In the genomic region with DNA sequence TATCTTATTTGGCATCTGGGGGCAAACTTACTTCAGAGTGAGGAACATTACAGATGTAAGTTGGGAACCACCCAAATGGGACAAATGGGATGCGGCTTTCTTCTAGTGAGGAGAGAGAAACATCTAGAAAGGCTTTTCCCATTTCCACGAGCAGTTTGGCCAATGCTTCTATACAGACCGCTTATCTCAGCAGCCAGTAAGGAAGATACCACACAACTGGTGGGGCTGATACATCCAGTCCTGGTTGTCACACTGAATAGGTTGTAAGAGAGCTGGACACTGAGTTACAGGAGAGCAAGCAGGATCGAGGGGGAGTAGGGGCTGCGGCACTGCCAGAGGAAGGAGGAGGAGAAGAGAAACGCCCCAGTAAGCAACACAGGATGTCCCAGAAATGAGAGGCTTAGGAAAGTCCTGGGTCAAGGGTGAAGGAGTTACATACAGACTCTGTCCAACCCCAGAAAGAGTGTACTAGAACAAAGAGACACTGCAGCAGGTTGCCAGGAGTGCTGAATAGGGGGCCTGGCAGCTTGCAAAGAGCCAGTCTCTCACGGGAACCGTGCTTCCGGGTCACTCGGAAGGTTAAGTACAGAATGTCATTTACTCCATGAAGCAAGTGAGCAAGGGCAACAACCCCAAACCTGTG, we compare ENCODE assay signal across 9 mouse cellular contexts.
DNase-seq lines count a peak whose midpoint lies in the region; ATAC-seq and TF ChIP-seq lines count a peak whose summit lies in the region.
"Had no signal": no experiment of that assay in that cellular context is flagged by ENCODE, and none has a peak within 500 bp of the region (broad histone marks: within the 10 kb centered on the region; RNA-seq: fewer than 3 reads in every experiment).

No protein-coding gene starts in this region.

- H3K27ac ChIP-seq in kidney, adult 2 months (ENCODE audit: insufficient read depth, low read depth, low read length) = 0 out of 2 replicates have a peak overlapping the region, but pooled peaks have one; percentile 3
- H3K27ac ChIP-seq in liver, embryonic 14.5 days = no peak overlapping the region

- no peak overlapping the region for H3K4me3 ChIP-seq in kidney, adult 2 months (ENCODE audit: insufficient read depth, low read depth, low read length)
- peak overlapping the region; percentile 19 for H3K4me3 ChIP-seq in erythroblast, embryonic 14.5 days (replicated peaks)
- H3K4me3 ChIP-seq in liver, embryonic 14.5 days (ENCODE audit: insufficient read depth in 1 of 2, low read depth in 2 of 2, low read length in 2 of 2) = 0 out of 4 replicates have a peak overlapping the region, but pooled peaks of 1 of the 2 experiments have one; percentile 8

- no peak for TF ChIP-seq POLR2A in kidney, adult 2 months (IDR thresholded peaks at IDR 0.05; ENCODE audit: low read depth, low read length)

- H3K36me3 ChIP-seq in kidney, adult 2 months (ENCODE audit: control insufficient read depth, insufficient read depth, low read length) = no peaks in the 10 kb centered on the region
- H3K36me3 ChIP-seq in erythroblast, embryonic 14.5 days (ENCODE audit: control insufficient read depth) = no peaks in the 10 kb centered on the region
- no peaks in the 10 kb centered on the region for H3K36me3 ChIP-seq in liver, embryonic 14.5 days (replicated peaks; ENCODE audit: control insufficient read depth, insufficient read depth, low read depth)

- no peaks in the 10 kb centered on the region for H3K27me3 ChIP-seq in kidney, adult 2 months (replicated peaks; ENCODE audit: control insufficient read depth, insufficient read depth, low read length)
- H3K27me3 ChIP-seq in erythroblast, embryonic 14.5 days (ENCODE audit: control insufficient read depth) = no peaks in the 10 kb centered on the region
- H3K27me3 ChIP-seq in liver, embryonic 14.5 days (ENCODE audit: control insufficient read depth, insufficient read depth, low read length) = no peaks in the 10 kb centered on the region

- H3K9ac ChIP-seq in liver, embryonic 14.5 days (replicated peaks) = no peak overlapping the region

- no peak for TF ChIP-seq CTCF in kidney, adult 2 months (conservative IDR thresholded peaks at IDR 0.05; ENCODE audit: insufficient read depth, insufficient read length, low read depth, low read length)
- no peak for TF ChIP-seq CTCF in liver, embryonic 14.5 days (IDR thresholded peaks at IDR 0.05; ENCODE audit: low read depth)

- H3K4me1 ChIP-seq in kidney, adult 2 months (ENCODE audit: control insufficient read depth, insufficient read depth, low read length) = peaks cover 27% of the 10 kb centered on the region
- peaks cover 30% of the 10 kb centered on the region for H3K4me1 ChIP-seq in erythroblast, embryonic 14.5 days (ENCODE audit: control insufficient read depth)
- peaks cover 18 to 37% of the 10 kb centered on the region in 2 experiments for H3K4me1 ChIP-seq in liver, embryonic 14.5 days (replicated peaks; ENCODE audit: control insufficient read depth in 2 of 2, insufficient read depth in 2 of 2, low read length in 1 of 2)

- H3K4me2 ChIP-seq in liver, embryonic 14.5 days (ENCODE audit: low read depth) = peak overlapping the region; percentile 34

- DNase-seq in kidney, adult 2 months = peak; percentile 57
- no peak for DNase-seq in kidney, adult 9 months
- peak; percentile 73 for DNase-seq in embryo, embryonic 10 days (ENCODE audit: low spot score)
- peak in 2 of 3 experiments; percentile 37 to 41 for DNase-seq in liver, embryonic 14.5 days (ENCODE audit: low read depth in 3 of 3, low spot score in 3 of 3)
- no peak for DNase-seq in gastrocnemius, postnatal 10 days
- no peak for DNase-seq in cerebellum, adult 9-11 months
- DNase-seq in right cerebral cortex, postnatal 14 days = no peak
- DNase-seq: adrenal gland, postnatal 25 days had no signal

- peak; percentile 78 for ATAC-seq in liver, embryonic 14.5 days (ENCODE audit: insufficient read depth)

- 23% methylated on average over 10 of the region's 10 CpGs for WGBS in kidney, adult 2 months
- 29% methylated on average over 10 of the region's 10 CpGs for WGBS in liver, embryonic 14.5 days (ENCODE audit: insufficient replicate concordance)

- TF ChIP-seq EP300 in liver, embryonic 14.5 days (IDR thresholded peaks at IDR 0.05; ENCODE audit: low read depth) = peak; percentile 66

- H3K9me3 ChIP-seq in erythroblast, embryonic 14.5 days (ENCODE audit: control insufficient read depth, low read length) = no peaks in the 10 kb centered on the region
- H3K9me3 ChIP-seq in liver, embryonic 14.5 days (ENCODE audit: control insufficient read depth, low read length) = no peaks in the 10 kb centered on the region

Comparison
In these comparisons a context has a peak if more than half of its experiments do, and no peak if none do; other contexts are left out.
1. DNase-seq: peak in kidney, adult 2 months (single experiment), embryo, embryonic 10 days (single experiment) and liver, embryonic 14.5 days (2 of 3); none in kidney, adult 9 months (single experiment), gastrocnemius, postnatal 10 days (single experiment), cerebellum, adult 9-11 months (single experiment) and right cerebral cortex, postnatal 14 days (single experiment).